Mouse (Mus musculus): ENCODE data around the gene Rras2. TPM values are rescaled to one million over a fixed set of nuclear protein-coding genes. Genes with fewer than 3 reads are reported as not detected.

Gene Rras2
- polyA plus RNA-seq, 1 experiment from 2014 or later = 18.9 TPM

DNA sequence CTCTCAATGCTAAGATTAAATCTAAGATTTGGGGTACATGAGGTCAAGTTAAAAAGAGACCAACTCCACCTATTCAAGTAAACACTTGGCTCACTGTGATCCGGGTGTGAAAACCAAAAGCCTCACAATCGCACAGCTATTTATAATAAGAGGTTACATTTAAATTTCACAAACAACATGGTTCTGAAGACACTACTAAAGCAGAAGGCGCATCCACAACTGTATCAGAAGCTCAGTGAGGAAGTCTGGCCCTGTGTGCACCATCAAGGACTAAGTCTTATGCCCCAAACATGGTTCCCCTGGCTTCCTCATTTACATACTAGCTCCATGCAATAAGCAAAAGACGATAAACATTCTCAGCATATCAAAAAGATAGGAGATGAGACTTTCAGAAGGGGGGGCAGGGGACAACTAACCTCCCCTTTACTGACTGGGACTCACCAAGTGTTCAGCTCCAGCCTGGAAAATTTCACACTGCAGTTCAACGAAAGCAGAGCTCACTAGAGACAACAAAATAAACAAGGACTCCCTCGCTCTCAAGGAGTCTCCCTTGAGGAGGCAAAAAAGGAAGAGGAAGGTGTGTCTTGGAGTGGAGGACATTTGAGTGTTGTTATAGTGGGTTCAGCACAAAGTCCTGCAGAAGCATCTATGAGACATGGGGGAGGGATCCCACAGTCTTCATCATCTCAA is 31.4 kb downstream of the Rras2 start:
- H3K36me3 ChIP-seq = no peaks in the 10 kb centered on the region
- no peak overlapping the region for H3K4me3 ChIP-seq
- no peak for ATAC-seq (ENCODE audit: low FRiP score, low read depth)
- no peaks in the 10 kb centered on the region for H3K9me3 ChIP-seq
- no peaks in the 10 kb centered on the region; the same call in none of the 2 replicates for H3K27me3 ChIP-seq
- 76% methylated on average over 6 of the region's 6 CpGs for WGBS
- no peak overlapping the region for H3K9ac ChIP-seq (replicated peaks)
- H3K27ac ChIP-seq (replicated peaks) = no peak overlapping the region
- no peak overlapping the region for H3K4me2 ChIP-seq (replicated peaks)
- H3K4me1 ChIP-seq = peaks cover 12% of the 10 kb centered on the region

DNA sequence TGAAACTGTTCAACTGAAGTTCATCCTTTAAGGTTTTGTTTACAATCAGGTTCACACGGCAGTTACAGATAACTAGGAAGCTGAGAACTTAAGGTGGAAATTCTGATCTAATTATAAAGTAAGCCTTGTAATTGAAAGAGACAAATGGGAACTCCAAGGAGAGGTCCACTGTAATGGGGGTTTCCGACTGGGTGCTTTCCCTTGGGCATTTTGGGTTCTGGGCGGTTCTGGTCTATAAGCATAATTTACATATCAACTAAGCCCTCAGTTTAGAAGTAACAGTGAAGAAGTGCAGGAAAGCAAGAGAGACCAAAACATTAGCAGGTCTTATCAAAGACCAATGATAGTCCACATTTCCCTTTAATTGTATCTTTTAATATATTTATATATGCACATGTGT is 33.8 kb downstream of the Rras2 start:
- Histone ChIP-seq H3K4me3 (no peak overlapping the region), H3K27ac (replicated peaks) (no peak overlapping the region), H3K27me3 (no peaks in the 10 kb centered on the region), H3K4me2 (replicated peaks) (no peak overlapping the region), H3K36me3 (no peaks in the 10 kb centered on the region), H3K9ac (replicated peaks) (no peak overlapping the region), H3K4me1 (peaks cover 12% of the 10 kb centered on the region), H3K9me3 (no peaks in the 10 kb centered on the region)
- WGBS = 80% methylated on average over 3 of the region's 3 CpGs
- ATAC-seq (ENCODE audit: low FRiP score, low read depth) = no peak

- Histone ChIP-seq H3K27ac (replicated peaks) (no peak overlapping the region), H3K9me3 (no peaks in the 10 kb centered on the region), H3K4me1 (peaks cover 10% of the 10 kb centered on the region), H3K27me3 (no peaks in the 10 kb centered on the region), H3K9ac (replicated peaks) (no peak overlapping the region), H3K4me2 (replicated peaks) (no peak overlapping the region), H3K36me3 (no peaks in the 10 kb centered on the region), H3K4me3 (no peak overlapping the region)
- no peak for ATAC-seq (ENCODE audit: low FRiP score, low read depth)
- 90% methylated on average over 2 of the region's 2 CpGs for WGBS
Observed at GRCm38 (mm10) chr7:114083088-114083487, 34.5 kb downstream of the Rras2 start.

DNA sequence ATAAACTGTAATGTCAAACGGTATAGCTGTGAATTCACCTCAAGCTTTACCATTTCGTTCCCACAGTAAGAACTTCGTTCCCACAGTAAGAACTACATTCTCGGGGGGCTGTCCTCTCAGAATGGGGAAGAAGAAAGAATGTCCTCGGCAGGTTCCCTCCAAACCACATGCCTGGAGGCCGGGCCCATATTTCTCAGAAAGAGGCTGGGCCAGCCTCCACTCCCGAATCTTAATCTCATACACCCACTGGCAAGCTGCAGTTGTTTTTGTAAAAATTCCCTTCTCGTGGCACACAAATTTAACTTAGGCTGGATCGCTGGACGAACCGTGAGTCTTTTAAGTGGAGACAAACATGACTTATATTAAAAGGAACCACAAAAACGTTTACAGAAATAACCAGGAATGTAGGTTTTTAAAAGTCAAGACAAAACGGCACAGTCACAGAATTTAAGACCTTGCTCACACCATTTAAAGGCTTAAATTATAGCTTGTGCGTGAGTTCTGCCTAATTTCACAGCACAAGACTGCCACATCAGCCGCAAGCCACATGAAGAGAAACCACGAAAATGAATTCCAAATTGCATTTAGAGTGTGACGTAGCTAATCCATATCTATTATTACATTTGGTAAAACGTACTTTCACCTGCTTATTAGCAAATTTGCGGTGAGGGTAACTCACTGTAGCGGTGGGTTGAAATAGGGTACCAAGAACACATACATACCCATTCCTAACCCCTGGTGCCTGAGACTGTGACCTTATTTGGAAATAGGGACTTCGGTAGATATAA is 35.8 kb downstream of the Rras2 start:
- ATAC-seq (ENCODE audit: low FRiP score, low read depth) = no peak
- Histone ChIP-seq H3K4me1 (peaks cover 4% of the 10 kb centered on the region; the same call in 1 of the 2 replicates), H3K27me3 (no peaks in the 10 kb centered on the region), H3K4me2 (replicated peaks) (no peak overlapping the region), H3K9ac (replicated peaks) (no peak overlapping the region), H3K4me3 (no peak overlapping the region), H3K36me3 (no peaks in the 10 kb centered on the region), H3K9me3 (no peaks in the 10 kb centered on the region), H3K27ac (replicated peaks) (no peak overlapping the region)
- 84% methylated on average over 21 of the region's 21 CpGs for WGBS

GRCm38 (mm10) chr7:114080250-114080649 is 37.3 kb downstream of the Rras2 start:
- no peak overlapping the region for H3K27ac ChIP-seq (replicated peaks)
- H3K9ac ChIP-seq (replicated peaks) = no peak overlapping the region
- no peaks in the 10 kb centered on the region for H3K36me3 ChIP-seq
- WGBS = 92% methylated on average over 5 of the region's 5 CpGs
- H3K4me3 ChIP-seq = no peak overlapping the region
- no peak for ATAC-seq (ENCODE audit: low FRiP score, low read depth)
- no peaks in the 10 kb centered on the region for H3K27me3 ChIP-seq
- no peaks in the 10 kb centered on the region for H3K4me1 ChIP-seq
- H3K9me3 ChIP-seq = no peaks in the 10 kb centered on the region
- H3K4me2 ChIP-seq (replicated peaks) = no peak overlapping the region

GRCm38 (mm10) chr7:114079343-114079742 is 38.2 kb downstream of the Rras2 start:
- H3K36me3 ChIP-seq = no peaks in the 10 kb centered on the region
- no peak overlapping the region for H3K4me3 ChIP-seq
- H3K4me2 ChIP-seq (replicated peaks) = no peak overlapping the region
- no peak overlapping the region for H3K27ac ChIP-seq (replicated peaks)
- no peaks in the 10 kb centered on the region for H3K9me3 ChIP-seq
- ATAC-seq (ENCODE audit: low FRiP score, low read depth) = no peak
- no peak overlapping the region for H3K9ac ChIP-seq (replicated peaks)
- H3K27me3 ChIP-seq = no peaks in the 10 kb centered on the region
- H3K4me1 ChIP-seq = no peaks in the 10 kb centered on the region
- 95% methylated on average over 4 of the region's 4 CpGs for WGBS

DNA sequence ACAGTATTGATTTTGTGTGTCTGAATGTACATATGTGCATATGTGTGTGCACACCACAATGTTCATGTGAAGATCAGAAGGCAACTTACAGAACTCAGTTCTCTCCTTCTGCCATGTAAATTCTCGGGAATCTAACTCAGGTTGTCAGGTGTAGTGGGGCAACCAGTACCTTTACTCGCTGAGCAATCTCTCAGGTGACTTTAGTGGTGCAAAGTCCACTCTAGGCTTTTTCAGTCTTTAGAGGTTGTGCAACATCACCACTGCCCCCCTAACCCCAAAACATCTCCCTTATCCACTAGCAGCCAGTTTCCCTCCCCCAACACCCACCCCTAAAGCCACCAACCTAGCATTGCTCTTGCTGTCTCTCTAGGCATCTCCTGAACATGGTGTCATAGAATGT is 43.0 kb downstream of the Rras2 start:
- H3K4me2 ChIP-seq (replicated peaks) = no peak overlapping the region
- no peaks in the 10 kb centered on the region for H3K36me3 ChIP-seq
- WGBS = 84% methylated on average over 2 of the region's 2 CpGs
- H3K27ac ChIP-seq (replicated peaks) = no peak overlapping the region
- H3K27me3 ChIP-seq = no peaks in the 10 kb centered on the region
- H3K4me3 ChIP-seq = no peak overlapping the region
- no peak overlapping the region for H3K9ac ChIP-seq (replicated peaks)
- no peaks in the 10 kb centered on the region for H3K9me3 ChIP-seq
- H3K4me1 ChIP-seq = peaks cover 15% of the 10 kb centered on the region
- no peak for ATAC-seq (ENCODE audit: low FRiP score, low read depth)

- H3K4me1 ChIP-seq = peaks cover 15% of the 10 kb centered on the region
- no peak for ATAC-seq (ENCODE audit: low FRiP score, low read depth)
- H3K27ac ChIP-seq (replicated peaks) = no peak overlapping the region
- 52% methylated on average over 7 of the region's 7 CpGs for WGBS
- H3K36me3 ChIP-seq = no peaks in the 10 kb centered on the region
- no peaks in the 10 kb centered on the region for H3K27me3 ChIP-seq
- no peak overlapping the region for H3K9ac ChIP-seq (replicated peaks)
- no peaks in the 10 kb centered on the region for H3K9me3 ChIP-seq
- no peak overlapping the region for H3K4me2 ChIP-seq (replicated peaks)
- H3K4me3 ChIP-seq = no peak overlapping the region
Observed at GRCm38 (mm10) chr7:114074133-114074532, 43.4 kb downstream of the Rras2 start.

DNA sequence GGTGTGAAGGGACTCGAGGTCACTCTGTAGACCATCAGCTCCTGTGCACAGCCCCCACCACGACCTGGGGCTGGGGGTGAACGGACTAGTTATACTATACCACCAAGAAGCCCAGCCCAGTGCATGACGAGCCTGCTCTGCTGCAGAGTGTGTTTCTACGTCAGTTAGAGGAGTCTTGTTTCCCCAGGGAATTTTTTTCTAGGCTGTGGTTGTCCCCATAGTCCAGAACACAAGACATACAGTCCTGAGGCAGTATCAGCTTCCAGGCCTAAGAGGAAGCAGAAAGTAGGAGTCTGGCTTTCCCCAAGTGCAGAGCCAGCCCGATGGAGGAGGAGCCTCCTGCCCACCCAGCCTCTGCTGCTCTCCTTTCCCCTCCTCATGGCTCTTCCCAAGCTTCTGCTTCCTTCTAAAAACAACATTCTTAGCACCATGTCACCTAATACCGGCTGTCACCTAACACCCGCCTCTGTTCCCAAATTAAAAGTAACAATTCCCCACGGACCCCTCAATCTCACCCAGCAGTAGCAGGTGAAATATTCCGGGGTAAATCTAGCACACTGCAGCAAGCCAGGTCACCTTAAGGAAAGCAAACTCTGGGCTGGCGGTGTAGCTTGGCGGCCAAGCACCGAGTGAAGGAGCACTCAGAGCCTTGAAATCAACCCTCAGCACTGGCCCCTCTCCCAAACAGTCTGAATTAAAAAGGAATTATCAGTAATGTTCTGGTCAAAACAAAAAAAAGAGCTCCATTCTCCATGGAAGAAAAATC is 45.5 kb downstream of the Rras2 start:
- no peak overlapping the region for H3K9ac ChIP-seq (replicated peaks)
- H3K27me3 ChIP-seq = no peaks in the 10 kb centered on the region
- peak; percentile 49; the same call in 1 of the 2 replicates for ATAC-seq (ENCODE audit: low FRiP score, low read depth)
- WGBS = 53% methylated on average over 13 of the region's 13 CpGs
- no peak overlapping the region for H3K4me3 ChIP-seq
- no peak overlapping the region for H3K4me2 ChIP-seq (replicated peaks)
- peaks cover 15% of the 10 kb centered on the region for H3K4me1 ChIP-seq
- H3K27ac ChIP-seq (replicated peaks) = 0 out of 2 replicates have a peak overlapping the region, but pooled peaks have one; percentile 20
- no peaks in the 10 kb centered on the region for H3K9me3 ChIP-seq
- no peaks in the 10 kb centered on the region for H3K36me3 ChIP-seq

GRCm38 (mm10) chr7:114071395-114071794 is 46.2 kb downstream of the Rras2 start:
- no peak overlapping the region for H3K9ac ChIP-seq (replicated peaks)
- H3K36me3 ChIP-seq = no peaks in the 10 kb centered on the region
- H3K27me3 ChIP-seq = no peaks in the 10 kb centered on the region
- no peaks in the 10 kb centered on the region for H3K9me3 ChIP-seq
- no peak overlapping the region for H3K27ac ChIP-seq (replicated peaks)
- 79% methylated on average over 5 of the region's 5 CpGs for WGBS
- H3K4me1 ChIP-seq = peaks cover 19% of the 10 kb centered on the region
- no peak overlapping the region for H3K4me2 ChIP-seq (replicated peaks)
- no peak for ATAC-seq (ENCODE audit: low FRiP score, low read depth)
- no peak overlapping the region for H3K4me3 ChIP-seq

DNA sequence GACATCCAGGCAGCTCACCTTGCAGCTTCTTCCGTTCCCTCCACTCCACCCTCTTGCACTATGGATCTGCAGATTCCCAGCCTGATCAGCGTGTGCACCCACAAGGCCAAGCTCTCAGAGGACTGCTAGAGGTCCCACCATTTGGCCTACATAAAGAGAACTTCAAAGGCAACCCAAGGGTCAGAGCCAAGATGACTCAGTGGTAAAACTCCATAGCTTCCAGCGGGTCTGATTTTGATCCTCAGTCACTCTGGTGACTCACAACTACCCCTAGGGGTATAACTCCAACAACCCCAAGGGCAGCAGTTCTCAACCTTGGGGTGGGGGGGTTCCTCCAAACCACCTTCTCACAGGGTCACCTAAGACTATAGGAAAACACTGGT is 47.1 kb downstream of the Rras2 start:
- Histone ChIP-seq H3K27me3 (no peaks in the 10 kb centered on the region), H3K4me2 (replicated peaks) (no peak overlapping the region), H3K4me3 (no peak overlapping the region), H3K9me3 (no peaks in the 10 kb centered on the region), H3K36me3 (no peaks in the 10 kb centered on the region), H3K27ac (replicated peaks) (no peak overlapping the region), H3K9ac (replicated peaks) (no peak overlapping the region), H3K4me1 (peaks cover 28% of the 10 kb centered on the region)
- ATAC-seq (ENCODE audit: low FRiP score, low read depth) = no peak
- WGBS = 92% methylated on average over 3 of the region's 3 CpGs
